Mouse (Mus musculus) embryonic facial prominence, embryonic 15.5 days (tissue): ENCODE data around the gene Ptpdc1. TPM values are rescaled to one million over a fixed set of nuclear protein-coding genes. Genes with fewer than 3 reads are reported as not detected.

Source experiments
- ATAC-seq: fragments of 200-750 bp; cut with Nextera tagmentation; 2 replicates; pipeline ENCODE4 v1.8.0; 2017; ENCODE audit warnings: low read depth, moderate TSS enrichment; ENCODE audit not compliant: insufficient number of reproducible peaks, low FRiP score, low TSS enrichment
- H3K27ac ChIP-seq: fragments of 300-500 bp; sonication (generic); replicated peaks from 2 replicates; pipeline ENCODE4 v1.5.1; 2015; ENCODE audit warnings: mild to moderate bottlenecking, inconsistent platforms
- H3K27me3 ChIP-seq: fragments of 300-500 bp; sonication (generic); 2 replicates; pipeline ENCODE4 v1.6.1; 2015; ENCODE audit warnings: inconsistent platforms
- H3K36me3 ChIP-seq: fragments of 300-500 bp; sonication (generic); 2 replicates; pipeline ENCODE4 v1.6.1; 2015; ENCODE audit warnings: mild to moderate bottlenecking, inconsistent platforms
- H3K4me1 ChIP-seq: fragments of 300-500 bp; sonication (generic); 2 replicates; pipeline ENCODE4 v1.6.1; 2015; ENCODE audit warnings: inconsistent platforms
- H3K4me2 ChIP-seq: fragments of 300-500 bp; sonication (generic); replicated peaks from 2 replicates; pipeline ENCODE4 v1.6.1; 2015; ENCODE audit warnings: mild to moderate bottlenecking, inconsistent platforms
- H3K4me3 ChIP-seq: fragments of 300-500 bp; sonication (generic); replicated peaks from 2 replicates; pipeline ENCODE4 v1.5.1; 2015; ENCODE audit warnings: mild to moderate bottlenecking, inconsistent platforms
- H3K9ac ChIP-seq: fragments of 300-500 bp; sonication (generic); 2 replicates; pipeline ENCODE4 v1.6.1; 2015; ENCODE audit warnings: inconsistent platforms
- H3K9me3 ChIP-seq: fragments of 300-500 bp; sonication (generic); replicated peaks from 2 replicates; pipeline ENCODE4 v1.6.1; 2016; ENCODE audit warnings: inconsistent platforms
- WGBS: fragments of 180-500 bp; shearing (Covaris S2); methylation state at CpG from one replicate; pipeline ENCODE4 v1.1.7; 2015; 5-methylcytosine and 5-hydroxymethylcytosine counted together
- polyA plus RNA-seq: library from polyadenylated mRNA; unstranded; fragments of >200 nt; fragmentation: Nextera tagmentation; extraction: Ambion mirVana; gene quantifications from 2 replicates; pipeline ENCODE4 v1.2.1, GENCODE M21; 2015

The Ptpdc1 gene
- polyA plus RNA-seq, 1 experiment from 2014 or later, result 18.2 TPM

DNA sequence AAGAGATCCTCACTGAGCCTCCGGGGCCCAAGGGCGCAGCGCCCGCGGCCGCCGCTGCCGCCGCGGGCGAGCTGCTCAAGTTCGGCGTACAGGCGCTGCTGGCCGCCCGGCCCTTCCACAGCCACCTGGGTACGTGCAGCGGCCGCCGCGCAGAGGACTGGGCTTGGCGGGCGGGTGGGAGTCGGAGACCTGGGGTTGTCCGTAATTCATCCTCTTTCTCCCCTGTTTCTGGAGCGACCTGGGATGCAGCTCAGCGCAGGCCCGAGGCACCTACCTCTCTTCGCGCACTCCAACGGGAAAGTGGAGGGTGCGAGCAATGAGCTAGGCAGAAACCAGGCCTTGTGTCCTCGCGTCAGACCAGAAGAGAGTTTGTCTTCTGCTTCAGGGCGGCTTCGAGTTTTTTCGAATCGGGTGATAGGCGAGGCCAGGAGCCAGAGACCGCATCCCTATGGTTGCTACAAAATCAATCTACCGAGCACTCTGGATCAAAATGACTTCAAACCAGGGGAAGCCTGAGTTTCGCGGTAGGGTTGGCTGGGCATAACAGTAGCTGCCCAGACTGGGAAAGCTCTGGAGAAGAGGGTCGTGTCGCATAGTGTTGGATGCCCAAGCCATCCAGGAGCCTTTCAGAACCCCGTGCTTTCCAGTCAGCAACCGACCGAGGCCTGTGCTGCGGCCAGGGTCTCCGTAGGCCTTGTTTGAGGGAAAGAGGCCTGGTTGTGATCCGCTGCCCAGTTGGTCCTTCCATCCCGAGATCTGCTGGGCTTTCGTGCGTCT is 37.9 kb upstream of the Ptpdc1 start:
- Histone ChIP-seq H3K36me3 (no peaks in the 10 kb centered on the region), H3K4me3 (peak overlapping the region; percentile 51), H3K9me3 (no peaks in the 10 kb centered on the region), H3K27ac (no peak overlapping the region), H3K27me3 (peaks cover 99% of the 10 kb centered on the region), H3K4me1 (peaks cover 59% of the 10 kb centered on the region), H3K9ac (peak overlapping the region; percentile 37), H3K4me2 (peak overlapping the region; percentile 90)
- 9% methylated on average over 54 of the region's 54 CpGs for WGBS
- no peak for ATAC-seq

DNA sequence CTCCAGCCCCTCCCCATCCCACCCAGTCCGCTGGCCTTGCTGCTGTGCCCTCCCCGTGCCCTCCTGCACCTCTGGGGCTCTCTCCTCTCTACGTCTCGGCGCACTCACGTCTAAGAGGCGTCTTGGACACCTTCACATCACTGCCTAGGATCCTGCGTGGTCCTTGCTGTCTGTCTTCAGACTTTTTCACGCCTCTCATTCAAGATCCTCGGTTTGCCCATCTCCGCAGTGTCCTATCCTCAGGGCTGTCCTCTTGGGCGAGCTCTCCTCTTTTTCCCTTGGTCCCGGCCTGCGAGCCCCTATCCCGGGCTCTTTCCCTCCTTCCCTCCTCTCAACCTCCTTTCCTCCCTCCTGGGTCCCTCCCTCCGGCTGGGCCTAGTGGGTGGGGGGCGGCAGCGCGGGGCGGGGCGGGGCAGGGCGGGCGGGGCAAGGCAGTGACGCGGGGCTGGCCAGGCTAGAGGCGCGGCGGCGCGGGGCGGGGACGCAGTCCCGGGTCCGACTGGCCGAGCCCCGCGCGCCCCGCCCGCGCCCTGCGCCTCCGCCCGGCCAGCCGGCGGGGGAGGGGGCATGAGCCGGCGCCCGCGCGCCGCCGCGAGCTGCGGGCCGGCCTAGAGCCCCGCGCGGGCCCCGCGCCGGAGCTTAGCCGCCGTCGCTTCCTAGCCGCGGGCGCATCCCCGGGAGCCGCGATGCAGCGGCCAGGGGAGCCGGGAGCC is 37.1 kb upstream of the Ptpdc1 start, which contains the start of gene Barx1:
Barx1 (plus strand) TSS at position 568 of the 713 bp plus-strand sequence.
- Histone ChIP-seq H3K36me3 (no peaks in the 10 kb centered on the region), H3K4me3 (peak within 1 kb of the TSS; percentile 51), H3K9ac (peak within 1 kb of the TSS; percentile 37), H3K4me2 (peak within 1 kb of the TSS; percentile 90), H3K27ac (no peak within 1 kb of the TSS), H3K9me3 (no peaks in the 10 kb centered on the region), H3K27me3 (peaks cover 99% of the 10 kb centered on the region), H3K4me1 (peaks cover 61% of the 10 kb centered on the region)
- 1% methylated on average over 53 of the region's 73 CpGs for WGBS
- peak; percentile 77 for ATAC-seq

DNA sequence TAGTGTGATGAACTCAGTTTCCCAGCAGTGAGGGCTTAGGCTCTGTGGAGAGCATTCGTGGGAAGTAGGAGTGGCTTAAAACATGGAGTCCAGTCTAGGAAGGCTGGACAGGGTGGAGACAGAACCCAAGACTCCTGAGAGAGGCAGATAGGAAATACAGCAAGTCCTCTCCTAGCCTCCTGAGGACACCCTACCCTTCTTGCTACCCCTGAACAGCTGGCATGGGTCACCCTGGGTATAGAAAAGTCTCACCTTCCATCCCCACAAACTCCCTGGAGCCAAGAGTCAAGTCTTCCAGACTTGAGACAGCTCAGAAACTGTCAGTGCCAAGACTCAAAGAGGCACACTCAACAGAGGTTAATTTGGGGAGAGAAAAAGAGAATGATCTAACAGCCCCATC is 36.1 kb upstream of the Ptpdc1 start:
- H3K4me2 ChIP-seq, result no peak overlapping the region

DNA sequence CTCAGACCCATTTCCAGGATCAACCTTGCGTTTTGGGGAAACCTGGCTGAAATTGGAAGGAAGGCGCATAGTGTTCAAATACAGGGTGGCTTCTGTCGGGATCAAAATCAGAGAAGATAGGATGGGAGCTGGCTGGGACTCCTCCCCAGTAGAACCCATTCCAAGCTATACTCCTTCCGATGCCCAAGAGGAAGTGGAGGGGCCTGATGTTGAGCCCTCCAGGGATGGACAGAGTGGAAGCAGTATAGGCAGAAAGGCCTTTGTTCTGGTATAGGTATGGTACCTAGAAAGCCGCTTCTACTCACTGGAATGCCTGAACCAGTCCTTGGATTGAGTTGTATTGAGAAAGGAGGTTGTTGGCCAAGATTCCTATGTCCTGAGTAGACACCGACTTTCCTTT is 35.3 kb upstream of the Ptpdc1 start:
- Histone ChIP-seq H3K9me3 (no peaks in the 10 kb centered on the region), H3K4me1 (peaks cover 53% of the 10 kb centered on the region), H3K4me3 (no peak overlapping the region), H3K9ac (no peak overlapping the region), H3K27me3 (peaks cover 99% of the 10 kb centered on the region), H3K4me2 (no peak overlapping the region), H3K27ac (no peak overlapping the region), H3K36me3 (no peaks in the 10 kb centered on the region)
- no peak for ATAC-seq
- WGBS, result 19% methylated on average over 6 of the region's 6 CpGs

More for the DNA sequence above, 36.1 kb upstream of the Ptpdc1 start:
- H3K36me3 ChIP-seq, result no peaks in the 10 kb centered on the region
- no peak overlapping the region for H3K9ac ChIP-seq
- no peak for ATAC-seq
- no peaks in the 10 kb centered on the region for H3K9me3 ChIP-seq
- no peak overlapping the region for H3K4me3 ChIP-seq
- WGBS, result 3% methylated on average over 1 of the region's 1 CpGs
- H3K27me3 ChIP-seq, result peaks cover 99% of the 10 kb centered on the region
- peaks cover 61% of the 10 kb centered on the region for H3K4me1 ChIP-seq
- no peak overlapping the region for H3K27ac ChIP-seq

DNA sequence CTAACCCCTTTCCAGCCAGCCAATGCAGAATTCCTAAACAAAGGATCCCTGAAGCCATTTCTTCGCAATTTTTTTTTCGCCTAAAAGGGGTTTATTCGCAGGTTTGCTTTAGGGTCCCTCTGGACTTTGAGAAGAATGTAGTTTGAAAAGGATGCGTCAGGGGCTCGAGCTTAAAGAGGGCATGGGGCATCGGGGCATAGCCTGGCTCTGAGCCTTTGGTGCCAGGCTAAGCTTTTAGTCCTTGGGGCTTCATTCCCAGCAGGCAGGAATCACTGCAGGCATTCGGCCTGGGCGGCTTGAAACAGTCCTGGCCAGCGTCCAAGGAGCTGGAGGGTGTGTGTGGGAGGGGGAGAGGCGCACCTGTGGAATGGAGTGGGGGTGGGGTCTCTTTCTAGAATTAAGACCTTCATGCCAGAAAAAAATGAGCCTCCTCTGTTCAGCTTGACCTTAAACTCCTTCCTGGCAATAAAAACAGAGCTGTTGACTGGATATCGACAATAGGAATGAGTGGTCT is 34.8 kb upstream of the Ptpdc1 start:
- Histone ChIP-seq H3K4me3 (no peak overlapping the region), H3K4me1 (peaks cover 48% of the 10 kb centered on the region), H3K9me3 (no peaks in the 10 kb centered on the region), H3K27ac (no peak overlapping the region), H3K36me3 (no peaks in the 10 kb centered on the region), H3K9ac (no peak overlapping the region), H3K4me2 (peak overlapping the region; percentile 38; the same call in 1 of the 2 replicates), H3K27me3 (peaks cover 94% of the 10 kb centered on the region)
- ATAC-seq, result no peak
- 3% methylated on average over 11 of the region's 11 CpGs for WGBS

DNA sequence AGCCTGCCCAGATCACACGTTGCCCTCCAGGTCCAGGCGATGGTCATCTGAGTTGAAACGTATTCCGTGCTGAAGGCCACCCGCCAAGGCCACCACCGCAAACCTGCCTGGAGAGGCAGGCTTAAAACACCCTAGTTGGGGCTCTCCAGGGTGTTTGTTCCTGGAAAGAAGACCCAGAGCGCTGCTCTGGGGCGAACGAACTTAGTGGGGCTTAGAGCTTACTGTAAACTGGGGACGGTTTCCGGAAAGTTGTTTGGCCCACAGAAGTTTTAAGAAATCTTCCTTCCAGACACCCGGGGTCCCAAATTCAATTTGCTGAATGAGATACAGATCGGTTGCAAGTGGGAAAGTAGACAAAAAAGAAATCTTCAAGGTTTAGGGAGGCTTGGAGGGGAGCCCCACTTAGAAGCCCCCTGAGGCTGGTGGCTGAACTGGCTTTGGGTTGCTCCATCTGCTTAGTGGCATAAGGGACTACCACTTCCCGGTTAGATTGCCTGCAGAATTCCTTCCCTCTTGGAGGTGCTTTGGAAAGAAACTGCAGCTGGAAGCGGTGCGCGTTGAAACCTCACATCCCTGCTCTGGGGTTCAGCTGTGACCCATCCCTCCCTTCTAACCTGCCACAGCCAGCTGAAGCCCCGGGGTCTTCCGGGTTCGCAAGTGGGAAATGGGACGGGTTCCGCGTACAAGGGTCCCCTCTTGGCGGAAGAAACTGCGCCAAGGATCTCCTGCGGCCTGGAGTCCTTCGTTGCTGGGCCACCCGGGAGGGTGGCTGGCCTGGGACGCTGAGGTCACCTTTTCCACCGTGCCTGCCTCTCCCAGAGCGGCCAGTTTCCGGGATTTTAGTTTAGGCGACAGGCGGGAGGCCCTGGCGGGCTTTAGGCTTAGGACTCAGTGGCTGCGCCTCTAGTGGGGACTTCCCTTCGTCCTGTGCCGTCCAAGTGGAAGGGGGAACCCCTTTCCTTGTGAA is 34.1 kb upstream of the Ptpdc1 start:
- Histone ChIP-seq H3K27ac (no peak overlapping the region), H3K4me1 (peaks cover 41% of the 10 kb centered on the region), H3K9me3 (no peaks in the 10 kb centered on the region), H3K9ac (no peak overlapping the region), H3K4me3 (peak overlapping the region; percentile 21), H3K4me2 (peak overlapping the region; percentile 38), H3K36me3 (no peaks in the 10 kb centered on the region), H3K27me3 (peaks cover 93% of the 10 kb centered on the region)
- no peak for ATAC-seq
- 2% methylated on average over 38 of the region's 38 CpGs for WGBS

DNA sequence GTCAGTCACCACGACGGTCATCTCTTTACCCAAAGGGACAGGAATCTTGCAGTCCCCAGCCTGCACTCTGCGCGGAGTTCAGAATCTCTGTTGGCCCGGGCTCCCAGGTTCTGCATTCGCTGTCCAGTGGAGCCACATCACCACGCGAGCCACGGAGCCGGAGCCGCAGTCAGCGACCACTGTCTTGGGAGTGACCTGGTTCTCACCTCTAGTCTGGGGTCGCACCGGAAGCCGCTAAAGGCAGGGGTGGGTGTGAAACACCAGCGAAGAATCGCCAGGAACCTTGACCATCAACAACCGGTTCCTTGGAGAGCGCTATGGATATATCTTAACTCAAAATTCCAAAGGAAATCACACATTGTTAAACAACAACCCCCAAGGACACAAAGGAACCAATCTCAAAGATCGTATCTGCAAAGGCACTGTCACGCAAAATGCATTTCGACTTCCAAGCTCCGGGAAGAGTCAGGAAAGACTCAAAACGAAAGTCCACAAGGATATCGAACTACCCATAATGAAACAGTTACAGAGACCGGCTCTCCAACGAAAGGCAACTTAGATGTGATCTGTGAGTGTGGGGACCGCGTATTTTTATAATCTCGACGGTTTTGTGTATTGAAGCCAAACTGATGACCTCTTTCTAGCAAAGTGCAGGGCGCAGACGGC is 33.3 kb upstream of the Ptpdc1 start:
- Histone ChIP-seq H3K4me2 (peak overlapping the region; percentile 21; the same call in 1 of the 2 replicates), H3K9me3 (no peaks in the 10 kb centered on the region), H3K4me3 (peak overlapping the region; percentile 16), H3K27me3 (peaks cover 85% of the 10 kb centered on the region), H3K27ac (no peak overlapping the region), H3K9ac (no peak overlapping the region), H3K36me3 (no peaks in the 10 kb centered on the region), H3K4me1 (peaks cover 38% of the 10 kb centered on the region)
- 2% methylated on average over 33 of the region's 33 CpGs for WGBS
- ATAC-seq, result no peak

DNA sequence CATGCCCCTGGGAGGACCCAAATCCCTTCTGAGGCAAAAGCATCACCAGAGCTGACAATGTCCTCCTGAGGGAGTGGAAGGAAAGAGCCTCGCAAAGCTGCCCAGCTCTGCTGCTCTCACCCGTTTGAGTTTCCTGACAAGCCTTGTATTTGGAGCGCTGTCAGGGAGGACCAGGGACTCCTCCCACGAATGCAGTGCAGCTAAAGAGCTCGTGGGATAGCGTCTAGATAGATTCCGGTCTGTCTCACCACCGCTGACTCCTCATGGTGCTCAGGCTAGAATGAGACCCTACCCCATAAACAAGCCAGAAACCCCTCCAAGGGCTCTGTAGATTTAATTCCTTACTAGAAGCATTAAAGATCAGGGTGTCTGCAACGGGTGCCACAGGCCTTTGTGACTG is 32.3 kb upstream of the Ptpdc1 start:
- peaks cover 81% of the 10 kb centered on the region for H3K27me3 ChIP-seq
- H3K4me2 ChIP-seq, result no peak overlapping the region
- whole genome bisulfite sequencing, result 3% methylated on average over 9 of the region's 9 CpGs
- no peak overlapping the region for H3K9ac ChIP-seq
- no peak for ATAC-seq
- peaks cover 29% of the 10 kb centered on the region for H3K4me1 ChIP-seq
- no peaks in the 10 kb centered on the region for H3K36me3 ChIP-seq
- H3K4me3 ChIP-seq, result no peak overlapping the region
- no peak overlapping the region for H3K27ac ChIP-seq
- no peaks in the 10 kb centered on the region for H3K9me3 ChIP-seq

DNA sequence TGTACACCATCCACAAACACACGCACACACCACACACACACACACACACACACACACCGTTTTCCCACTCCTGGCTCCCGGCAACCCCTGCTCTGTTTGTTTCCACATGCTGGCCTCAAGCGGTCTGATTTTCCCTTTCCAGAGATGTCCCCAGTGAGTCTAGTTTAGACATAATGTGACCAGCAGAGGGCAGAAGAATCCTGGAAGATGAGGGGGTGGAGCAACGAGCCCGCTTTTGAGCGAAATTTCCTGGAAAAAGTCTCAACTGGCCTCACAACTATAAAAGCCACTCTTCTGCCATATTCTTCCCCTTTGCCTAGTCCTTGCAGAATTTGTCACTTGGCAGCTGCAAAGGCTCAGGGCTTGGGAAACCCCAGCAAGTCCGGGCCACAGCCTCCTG is 30.2 kb upstream of the Ptpdc1 start:
- Histone ChIP-seq H3K4me3 (no peak overlapping the region), H3K9me3 (no peaks in the 10 kb centered on the region), H3K27me3 (peaks cover 66% of the 10 kb centered on the region), H3K36me3 (no peaks in the 10 kb centered on the region), H3K27ac (no peak overlapping the region), H3K4me2 (no peak overlapping the region), H3K4me1 (peaks cover 22% of the 10 kb centered on the region), H3K9ac (no peak overlapping the region)
- no peak; the same call in 1 of the 2 replicates for ATAC-seq
- under 1% methylated on average over 8 of the region's 8 CpGs for WGBS
